Mouse (Mus musculus) neural tube, embryonic 13.5 days (tissue): ENCODE data around the gene Scn5a. TPM values are rescaled to one million over a fixed set of nuclear protein-coding genes. Genes with fewer than 3 reads are reported as not detected.
A peak's percentile ranks its signal among the peaks of the same experiment; 100 is the strongest.

Experiments
- ATAC-seq: fragments of 200-750 bp; cut with Nextera tagmentation; 2 replicates; pipeline ENCODE4 v1.8.0; 2017; ENCODE audit warnings: low read depth, mild to moderate bottlenecking, moderate TSS enrichment, moderate library complexity
- H3K27ac ChIP-seq: fragments of 300-500 bp; sonication (generic); replicated peaks from 2 replicates; pipeline ENCODE4 v1.5.1; 2015; ENCODE audit warnings: moderate library complexity, mild to moderate bottlenecking, inconsistent platforms
- H3K27me3 ChIP-seq: fragments of 300-500 bp; sonication (generic); 2 replicates; pipeline ENCODE4 v1.6.1; 2015; ENCODE audit warnings: mild to moderate bottlenecking, inconsistent platforms
- H3K36me3 ChIP-seq: fragments of 300-500 bp; sonication (generic); 2 replicates; pipeline ENCODE4 v1.6.1; 2015; ENCODE audit warnings: mild to moderate bottlenecking, inconsistent platforms
- H3K4me1 ChIP-seq: fragments of 300-500 bp; sonication (generic); replicated peaks from 2 replicates; pipeline ENCODE4 v1.6.1; 2015; ENCODE audit warnings: inconsistent platforms
- H3K4me2 ChIP-seq: fragments of 300-500 bp; sonication (generic); 2 replicates; pipeline ENCODE4 v1.6.1; 2015; ENCODE audit warnings: inconsistent platforms, mild to moderate bottlenecking, moderate library complexity
- H3K4me3 ChIP-seq: fragments of 300-500 bp; sonication (generic); 2 replicates; pipeline ENCODE4 v1.5.1; 2015; ENCODE audit warnings: mild to moderate bottlenecking, inconsistent platforms
- H3K9ac ChIP-seq: fragments of 300-500 bp; sonication (generic); 2 replicates; pipeline ENCODE4 v1.6.1; 2015; ENCODE audit warnings: moderate library complexity, mild to moderate bottlenecking, inconsistent platforms
- H3K9me3 ChIP-seq: fragments of 300-500 bp; sonication (generic); 2 replicates; pipeline ENCODE4 v1.6.1; 2016; ENCODE audit warnings: inconsistent platforms
- WGBS: fragments of 180-500 bp; shearing (Covaris S2); methylation state at CpG from one replicate; pipeline ENCODE4 v1.1.7; 2015; 5-methylcytosine and 5-hydroxymethylcytosine counted together
- polyA plus RNA-seq: library from polyadenylated mRNA; unstranded; fragments of >200 nt; fragmentation: Nextera tagmentation; extraction: Ambion mirVana; gene quantifications from 2 replicates; pipeline ENCODE4 v1.2.1, GENCODE M21; 2015

The Scn5a gene
- polyA plus RNA-seq, 1 experiment from 2014 or later: 1.1 TPM

DNA sequence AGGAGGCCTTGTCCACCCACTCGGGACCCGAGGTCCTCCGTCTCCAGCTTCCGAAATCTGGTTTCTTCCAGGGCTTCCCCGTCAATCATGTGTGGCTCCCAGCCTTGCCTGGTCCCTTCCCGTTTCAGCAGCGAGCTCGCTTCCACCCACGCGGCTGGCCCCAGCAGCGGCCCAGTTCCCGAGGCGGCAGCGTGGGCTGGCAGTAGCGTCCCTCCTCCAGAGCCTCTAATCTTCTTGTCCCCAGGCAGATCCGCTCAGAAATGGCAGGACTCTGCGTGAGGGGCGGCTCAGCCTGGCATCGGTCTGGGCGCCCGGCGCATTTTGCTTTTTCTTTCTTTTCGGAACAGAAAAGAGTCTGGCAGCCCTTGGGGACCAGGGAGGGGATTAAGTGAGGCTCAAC lies 59.7 kb downstream of the Scn5a start:
- no peak overlapping the region for H3K4me2 ChIP-seq
- no peak overlapping the region for H3K4me3 ChIP-seq
- ATAC-seq: no peak
- no peaks in the 10 kb centered on the region for H3K27me3 ChIP-seq
- H3K9me3 ChIP-seq: no peaks in the 10 kb centered on the region
- no peaks in the 10 kb centered on the region for H3K36me3 ChIP-seq
- peaks cover 12% of the 10 kb centered on the region for H3K4me1 ChIP-seq
- 72% methylated on average over 23 of the region's 23 CpGs for WGBS
- H3K27ac ChIP-seq: no peak overlapping the region
- H3K9ac ChIP-seq: no peak overlapping the region

DNA sequence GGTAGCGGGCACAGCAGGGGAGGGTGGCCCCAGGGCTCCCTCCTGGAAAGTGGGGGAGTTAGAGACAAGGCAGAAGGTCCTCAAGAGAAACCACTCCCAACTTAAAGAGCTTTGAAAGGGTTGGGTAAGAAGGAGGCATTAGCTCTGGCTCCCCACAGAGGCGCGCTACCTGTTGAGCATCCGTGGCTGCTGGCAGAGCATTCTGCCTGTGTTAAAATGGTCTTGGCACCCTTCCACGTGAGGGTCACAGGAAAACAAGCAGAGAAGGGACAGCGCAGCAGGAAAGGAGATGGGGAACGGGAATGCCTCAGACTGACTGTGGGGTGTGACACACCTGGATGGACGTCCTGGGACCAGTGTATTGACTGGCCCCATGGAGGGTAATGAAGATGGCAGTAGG lies 60.6 kb downstream of the Scn5a start:
- H3K27ac ChIP-seq: no peak overlapping the region
- no peak for ATAC-seq
- no peaks in the 10 kb centered on the region for H3K27me3 ChIP-seq
- no peak overlapping the region for H3K4me3 ChIP-seq
- no peak overlapping the region for H3K9ac ChIP-seq
- H3K4me1 ChIP-seq: peaks cover 12% of the 10 kb centered on the region
- no peaks in the 10 kb centered on the region for H3K36me3 ChIP-seq
- H3K4me2 ChIP-seq: no peak overlapping the region
- WGBS: 70% methylated on average over 8 of the region's 8 CpGs
- no peaks in the 10 kb centered on the region for H3K9me3 ChIP-seq

DNA sequence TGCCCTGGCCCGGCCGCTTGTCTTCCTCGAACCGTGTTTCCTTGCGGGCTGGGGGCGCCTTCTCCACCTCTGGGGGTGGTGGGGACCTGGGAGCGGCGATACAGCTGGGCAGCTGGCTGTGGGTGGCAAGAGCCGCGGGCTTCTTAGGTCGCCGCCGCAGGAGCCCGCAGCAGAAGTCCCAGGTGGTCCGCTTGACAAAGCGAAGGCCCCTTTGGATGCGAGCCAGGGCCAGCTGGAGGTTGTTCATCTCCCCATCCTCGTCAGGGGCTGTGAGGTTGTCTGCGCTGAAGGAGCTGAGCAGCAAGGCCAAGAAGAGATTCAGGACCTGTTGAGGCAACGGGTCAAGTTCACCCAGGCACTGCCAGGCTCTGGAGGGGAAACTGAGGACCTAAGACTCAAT lies 61.3 kb downstream of the Scn5a start:
- no peak for ATAC-seq
- Histone ChIP-seq H3K36me3 (no peaks in the 10 kb centered on the region), H3K4me1 (peaks cover 12% of the 10 kb centered on the region), H3K4me3 (no peak overlapping the region), H3K4me2 (peak overlapping the region; percentile 27; the same call in 1 of the 2 replicates), H3K9me3 (no peaks in the 10 kb centered on the region), H3K9ac (no peak overlapping the region), H3K27me3 (no peaks in the 10 kb centered on the region), H3K27ac (no peak overlapping the region)
- 28% methylated on average over 20 of the region's 20 CpGs for WGBS

DNA sequence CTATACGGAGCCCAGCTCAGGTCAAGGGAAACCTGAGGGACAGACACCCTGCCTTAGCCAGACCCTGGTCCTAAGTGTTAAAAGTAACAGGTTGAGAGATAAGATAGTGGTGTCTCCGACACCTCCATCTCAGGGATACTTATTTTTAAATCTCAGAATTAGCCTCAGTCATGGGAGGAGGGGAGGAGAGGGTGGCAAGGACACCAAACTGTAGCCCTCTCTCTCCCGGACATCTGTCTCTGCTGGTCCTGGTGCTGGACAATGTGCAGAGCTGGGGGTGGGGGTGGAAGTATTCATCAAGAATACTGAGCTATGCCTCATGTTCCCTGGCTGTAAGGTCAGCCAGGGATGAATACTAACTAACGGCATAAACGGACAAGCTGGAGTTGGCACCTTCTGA lies 62.0 kb downstream of the Scn5a start:
- no peaks in the 10 kb centered on the region for H3K27me3 ChIP-seq
- WGBS: 70% methylated on average over 5 of the region's 5 CpGs
- no peak for ATAC-seq

DNA sequence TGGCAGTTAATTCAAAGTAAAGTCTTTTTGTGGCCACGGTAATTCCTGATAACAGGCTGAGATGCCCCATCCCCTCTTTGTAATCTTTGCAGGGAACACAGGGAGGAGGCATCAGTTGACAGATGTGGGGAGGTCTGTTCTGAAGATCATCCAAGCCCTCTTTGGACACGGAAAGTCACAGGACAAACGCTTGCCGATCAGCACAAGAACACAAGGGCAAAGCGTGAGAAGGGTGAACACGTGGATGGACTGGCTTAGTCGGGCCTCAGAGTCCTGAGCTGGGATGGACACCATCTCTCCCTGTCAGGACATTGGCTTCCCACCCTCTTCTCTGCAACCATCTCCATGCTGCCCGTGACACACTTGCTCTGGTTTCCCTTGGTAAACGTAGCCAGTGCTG lies 63.4 kb downstream of the Scn5a start:
- no peak for ATAC-seq
- H3K27me3 ChIP-seq: no peaks in the 10 kb centered on the region
- H3K9ac ChIP-seq: no peak overlapping the region
- no peak overlapping the region for H3K4me3 ChIP-seq
- no peak overlapping the region for H3K27ac ChIP-seq
- peaks cover 12% of the 10 kb centered on the region for H3K4me1 ChIP-seq
- H3K4me2 ChIP-seq: no peak overlapping the region
- no peaks in the 10 kb centered on the region for H3K36me3 ChIP-seq
- no peaks in the 10 kb centered on the region for H3K9me3 ChIP-seq
- 92% methylated on average over 9 of the region's 9 CpGs for WGBS

More for the DNA sequence above, 62.0 kb downstream of the Scn5a start:
- Histone ChIP-seq H3K4me1 (peaks cover 12% of the 10 kb centered on the region), H3K4me3 (no peak overlapping the region), H3K9ac (no peak overlapping the region), H3K9me3 (no peaks in the 10 kb centered on the region), H3K4me2 (no peak overlapping the region), H3K36me3 (no peaks in the 10 kb centered on the region), H3K27ac (no peak overlapping the region)

DNA sequence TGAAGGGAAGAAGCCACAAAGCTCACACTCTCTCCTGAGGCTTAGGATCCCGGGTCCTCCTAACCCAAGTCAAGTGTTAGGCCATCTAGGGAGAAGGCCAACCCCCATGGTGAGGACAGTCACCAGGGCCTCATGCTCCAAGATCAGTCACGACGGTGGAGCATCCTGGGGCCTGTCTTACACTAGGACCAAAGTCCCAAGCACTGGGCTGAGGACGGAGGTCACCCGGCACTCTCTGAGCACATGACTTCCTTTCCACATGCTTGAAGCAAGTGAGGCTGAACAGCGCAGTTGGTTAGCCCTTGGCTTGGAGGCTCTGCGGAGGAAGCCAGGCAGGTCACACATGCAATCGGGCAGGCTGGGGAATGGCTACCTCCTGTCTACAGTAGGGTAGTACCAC lies 63.8 kb downstream of the Scn5a start:
- Histone ChIP-seq H3K9ac (no peak overlapping the region), H3K27ac (no peak overlapping the region), H3K36me3 (no peaks in the 10 kb centered on the region), H3K4me2 (no peak overlapping the region), H3K4me3 (no peak overlapping the region), H3K4me1 (peaks cover 12% of the 10 kb centered on the region), H3K27me3 (no peaks in the 10 kb centered on the region), H3K9me3 (no peaks in the 10 kb centered on the region)
- no peak for ATAC-seq
- 87% methylated on average over 8 of the region's 8 CpGs for WGBS

DNA sequence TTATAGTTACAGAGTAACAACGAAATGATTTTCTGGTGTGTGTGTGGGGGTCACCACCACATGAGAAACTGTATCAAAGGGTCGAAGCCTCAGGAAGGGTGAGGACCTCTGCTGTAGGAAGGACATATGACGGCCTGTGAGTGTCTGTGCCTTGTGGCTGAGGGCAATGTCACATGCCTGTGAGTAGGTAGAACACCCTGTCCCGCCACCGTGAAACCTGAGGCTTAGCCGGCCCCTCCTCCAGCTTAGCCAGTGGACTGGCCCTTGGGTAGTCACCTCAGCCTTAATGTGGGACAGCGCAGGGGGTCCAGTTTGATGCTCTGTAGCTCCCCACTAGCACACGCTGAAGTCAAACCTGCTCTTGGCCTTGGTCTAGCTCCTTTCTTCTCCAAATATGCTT lies 65.0 kb downstream of the Scn5a start:
- H3K4me3 ChIP-seq: no peak overlapping the region
- no peak overlapping the region for H3K4me2 ChIP-seq
- 86% methylated on average over 8 of the region's 8 CpGs for WGBS
- no peaks in the 10 kb centered on the region for H3K9me3 ChIP-seq
- H3K27ac ChIP-seq: no peak overlapping the region
- no peak for ATAC-seq
- H3K36me3 ChIP-seq: no peaks in the 10 kb centered on the region
- no peak overlapping the region for H3K9ac ChIP-seq
- no peaks in the 10 kb centered on the region for H3K27me3 ChIP-seq
- peaks cover 12% of the 10 kb centered on the region for H3K4me1 ChIP-seq

DNA sequence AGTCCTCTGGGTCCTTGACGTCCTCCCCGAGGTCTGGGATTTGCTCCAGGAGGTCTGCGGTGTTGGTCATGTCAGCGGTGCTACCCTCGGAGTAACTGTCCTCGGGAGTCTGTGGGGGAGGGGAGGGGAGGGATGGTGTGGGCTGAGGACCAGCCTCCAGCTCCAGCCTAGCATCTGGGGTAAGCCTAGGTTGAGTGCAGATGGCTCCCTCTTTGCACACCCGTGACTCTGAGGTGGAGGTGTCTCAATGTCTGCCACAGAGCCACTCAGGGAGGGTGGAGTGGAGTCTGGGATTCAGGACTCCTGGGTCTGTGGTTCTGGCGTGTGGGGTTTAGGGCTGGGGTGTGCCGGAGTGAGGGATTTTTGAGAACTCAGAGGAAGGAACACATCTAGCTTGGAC lies 65.8 kb downstream of the Scn5a start:
- Histone ChIP-seq H3K27me3 (no peaks in the 10 kb centered on the region), H3K4me2 (no peak overlapping the region), H3K36me3 (no peaks in the 10 kb centered on the region), H3K4me1 (peaks cover 12% of the 10 kb centered on the region), H3K4me3 (no peak overlapping the region), H3K27ac (no peak overlapping the region), H3K9ac (no peak overlapping the region), H3K9me3 (no peaks in the 10 kb centered on the region)
- ATAC-seq: no peak
- WGBS: 86% methylated on average over 9 of the region's 9 CpGs

DNA sequence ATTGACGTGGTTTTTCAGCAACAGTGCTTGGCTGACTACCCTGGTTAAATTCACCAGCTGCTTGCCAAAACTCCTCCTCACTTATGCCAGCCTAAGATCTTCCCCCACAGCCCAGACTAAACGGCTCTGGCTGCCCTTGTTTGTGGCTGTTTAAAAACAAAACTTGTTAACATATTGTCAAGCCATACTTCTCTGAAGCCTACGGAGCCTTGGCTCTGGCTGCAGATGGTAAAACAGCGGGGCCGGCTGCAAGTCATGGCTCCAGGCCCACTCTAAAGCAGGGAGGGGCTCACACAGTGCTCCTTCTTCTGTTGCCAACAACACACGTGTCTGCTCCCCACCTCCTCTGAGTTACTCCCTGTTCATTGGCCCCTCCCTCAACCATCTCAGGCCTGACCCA lies 67.9 kb downstream of the Scn5a start:
- Histone ChIP-seq H3K36me3 (no peaks in the 10 kb centered on the region), H3K27ac (no peak overlapping the region), H3K27me3 (no peaks in the 10 kb centered on the region), H3K4me3 (no peak overlapping the region), H3K4me1 (no peaks in the 10 kb centered on the region), H3K9me3 (peaks cover 6% of the 10 kb centered on the region; the same call in 1 of the 2 replicates), H3K4me2 (no peak overlapping the region), H3K9ac (no peak overlapping the region)
- 74% methylated on average over 6 of the region's 6 CpGs for WGBS
- no peak for ATAC-seq

DNA sequence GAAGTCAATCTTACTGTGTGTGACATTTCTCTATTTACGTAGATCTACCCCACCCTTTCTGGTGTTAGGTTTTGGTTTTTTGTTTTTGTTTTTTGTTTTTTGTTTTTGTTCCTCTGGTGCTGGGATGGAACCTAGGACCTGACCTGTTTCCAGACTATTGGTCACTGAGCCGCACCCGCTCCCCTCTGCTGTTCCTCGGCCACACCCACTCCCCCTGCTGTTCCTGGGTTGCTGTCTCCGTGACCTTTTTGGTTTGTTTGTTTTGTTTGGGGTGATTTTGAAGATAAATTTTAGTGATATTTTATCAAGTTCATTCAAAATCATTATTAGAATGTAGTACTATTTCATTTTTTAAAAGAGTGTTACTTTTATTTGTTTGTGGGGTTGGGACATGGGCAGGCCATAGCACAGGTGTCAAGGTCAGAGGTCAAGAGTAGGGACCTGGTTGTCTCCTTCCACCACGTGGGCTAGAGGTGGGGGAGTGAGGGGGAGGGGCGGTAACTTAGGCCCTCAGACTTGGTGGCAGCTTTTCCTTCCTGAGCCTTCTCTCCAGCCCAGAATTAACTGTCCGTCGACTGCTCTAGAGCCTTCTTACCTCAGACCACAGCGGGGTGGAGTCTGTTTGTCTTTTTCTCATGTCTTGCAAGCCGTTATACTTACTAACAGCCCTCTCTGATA lies 73.7 kb downstream of the Scn5a start:
- Histone ChIP-seq H3K9ac (no peak overlapping the region), H3K9me3 (peaks cover 6% of the 10 kb centered on the region; the same call in 1 of the 2 replicates), H3K27ac (no peak overlapping the region), H3K27me3 (no peaks in the 10 kb centered on the region), H3K4me1 (no peaks in the 10 kb centered on the region), H3K36me3 (no peaks in the 10 kb centered on the region), H3K4me3 (no peak overlapping the region), H3K4me2 (no peak overlapping the region)
- ATAC-seq: no peak
- whole genome bisulfite sequencing: 72% methylated on average over 11 of the region's 11 CpGs

DNA sequence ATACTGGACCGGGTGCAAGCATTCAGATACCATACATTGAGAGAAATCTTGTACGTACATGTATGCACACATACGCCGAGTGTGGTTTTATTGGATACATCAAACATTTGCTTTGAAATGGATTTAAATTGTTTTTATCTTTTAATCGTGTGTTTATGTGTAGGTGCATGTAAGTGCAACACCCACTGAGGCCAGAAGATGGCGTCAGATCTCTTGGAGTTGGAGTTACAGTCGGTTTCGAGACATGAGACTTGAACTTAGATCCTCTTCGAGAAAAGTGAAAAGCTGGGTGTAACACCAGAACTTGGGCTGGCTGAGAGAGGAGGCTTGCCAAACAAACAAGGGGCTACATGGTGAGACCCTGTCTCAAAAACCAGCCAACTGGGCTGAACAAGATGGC lies 75.2 kb downstream of the Scn5a start:
- WGBS: 92% methylated on average over 9 of the region's 9 CpGs
- no peak for ATAC-seq
- no peaks in the 10 kb centered on the region for H3K4me1 ChIP-seq
- H3K36me3 ChIP-seq: no peaks in the 10 kb centered on the region
- H3K9me3 ChIP-seq: peaks cover 6% of the 10 kb centered on the region; the same call in 1 of the 2 replicates
- no peaks in the 10 kb centered on the region for H3K27me3 ChIP-seq
- H3K4me2 ChIP-seq: no peak overlapping the region
- no peak overlapping the region for H3K4me3 ChIP-seq
- no peak overlapping the region for H3K27ac ChIP-seq
- no peak overlapping the region for H3K9ac ChIP-seq

DNA sequence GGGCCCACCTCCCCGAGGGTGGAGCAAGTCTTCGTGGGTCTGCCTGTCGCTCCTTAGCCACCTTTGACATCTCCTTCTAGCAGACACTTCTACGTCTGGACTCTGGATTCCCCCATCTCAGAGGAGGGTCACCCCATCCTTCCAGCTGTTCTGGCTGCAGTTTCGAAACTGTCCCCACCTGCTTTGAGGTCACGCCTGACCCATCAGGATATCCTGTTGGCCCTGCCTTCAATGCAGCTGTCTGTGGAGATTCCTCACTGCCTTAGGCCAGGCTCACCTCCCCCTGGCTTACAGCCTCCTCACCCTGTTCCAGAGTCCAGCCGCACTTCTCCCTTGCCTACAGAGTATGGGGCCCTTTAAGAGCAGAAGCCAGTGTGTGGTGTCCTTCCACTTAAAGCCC lies 79.9 kb downstream of the Scn5a start:
- H3K36me3 ChIP-seq: no peaks in the 10 kb centered on the region
- H3K4me3 ChIP-seq: no peak overlapping the region
- no peaks in the 10 kb centered on the region for H3K27me3 ChIP-seq
- no peak overlapping the region for H3K9ac ChIP-seq
- H3K4me1 ChIP-seq: no peaks in the 10 kb centered on the region
- ATAC-seq: no peak
- H3K27ac ChIP-seq: no peak overlapping the region
- H3K9me3 ChIP-seq: no peaks in the 10 kb centered on the region
- no peak overlapping the region for H3K4me2 ChIP-seq
- 78% methylated on average over 7 of the region's 7 CpGs for WGBS

DNA sequence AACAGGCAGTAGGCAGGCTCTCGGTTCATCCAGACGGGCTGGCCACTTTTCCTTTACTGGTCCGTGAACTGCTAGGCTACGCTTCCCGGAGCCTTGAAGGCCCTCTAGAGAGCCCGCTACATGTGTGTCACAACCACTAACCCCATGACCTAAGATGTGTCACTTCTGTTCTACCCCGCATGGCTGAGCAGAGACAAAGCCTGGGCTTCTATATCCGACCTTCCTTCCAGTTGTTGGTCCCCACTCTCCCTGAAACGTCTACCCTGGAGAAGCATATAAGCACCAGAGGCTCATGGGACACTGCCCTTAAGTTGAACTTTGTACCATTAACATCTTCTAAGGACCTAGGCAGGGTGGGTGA lies 80.6 kb downstream of the Scn5a start:
- no peak overlapping the region for H3K9ac ChIP-seq
- 80% methylated on average over 9 of the region's 9 CpGs for WGBS
- H3K27me3 ChIP-seq: no peaks in the 10 kb centered on the region

More for the DNA sequence above, 80.6 kb downstream of the Scn5a start:
- Histone ChIP-seq H3K36me3 (no peaks in the 10 kb centered on the region), H3K4me1 (no peaks in the 10 kb centered on the region), H3K4me3 (no peak overlapping the region), H3K27ac (no peak overlapping the region), H3K9me3 (no peaks in the 10 kb centered on the region), H3K4me2 (no peak overlapping the region)
- ATAC-seq: no peak
